Mouse (Mus musculus) midbrain, embryonic 14.5 days (tissue): Measurements from ENCODE around the gene Fubp1. TPM values are rescaled to one million over a fixed set of nuclear protein-coding genes. Genes with fewer than 3 reads are reported as not detected.

Experiments
- ATAC-seq: fragments of 200-750 bp; cut with Nextera tagmentation; 2 replicates; pipeline ENCODE4 v1.8.0; 2017; ENCODE audit warnings: moderate number of reproducible peaks, moderate library complexity; ENCODE audit not compliant: low FRiP score, low TSS enrichment
- DNase-seq: peaks from one replicate; pipeline ENCODE4 v3.0.0-alpha.2; 2015
- H3K27ac ChIP-seq: fragments of 300-500 bp; sonication (generic); replicated peaks from 2 replicates; pipeline ENCODE4 v1.5.1; 2014; ENCODE audit warnings: mild to moderate bottlenecking, low read depth, low read length, moderate library complexity
- H3K27me3 ChIP-seq: fragments of 300-500 bp; sonication (generic); 2 replicates; pipeline ENCODE4 v1.6.1; 2014; ENCODE audit warnings: low read length, control low read depth, mixed read lengths; ENCODE audit not compliant: control insufficient read depth, insufficient read depth
- H3K36me3 ChIP-seq: fragments of 300-500 bp; sonication (generic); 2 replicates; pipeline ENCODE4 v1.6.1; 2014; ENCODE audit warnings: low read length, control low read depth; ENCODE audit not compliant: control insufficient read depth, insufficient read depth
- H3K4me1 ChIP-seq: fragments of 300-500 bp; sonication (generic); 2 replicates; pipeline ENCODE4 v1.6.1; 2014; ENCODE audit warnings: mild to moderate bottlenecking, antibody characterized with exemption, low read length, control low read depth; ENCODE audit not compliant: control insufficient read depth, insufficient read depth
- H3K4me2 ChIP-seq: fragments of 300-500 bp; sonication (generic); 2 replicates; pipeline ENCODE4 v1.6.1; 2014; ENCODE audit warnings: mild to moderate bottlenecking, low read length, moderate library complexity
- H3K4me3 ChIP-seq: fragments of 300-500 bp; sonication (generic); replicated peaks from 2 replicates; pipeline ENCODE4 v1.5.1; 2014; ENCODE audit warnings: low read depth, low read length
- H3K9ac ChIP-seq: fragments of 300-500 bp; sonication (generic); replicated peaks from 2 replicates; pipeline ENCODE4 v1.6.1; 2014; ENCODE audit warnings: mild to moderate bottlenecking, low read length, moderate library complexity
- H3K9me3 ChIP-seq: fragments of 300-500 bp; sonication (generic); 2 replicates; pipeline ENCODE4 v1.6.1; 2016; ENCODE audit warnings: low read length, control low read depth, mixed read lengths; ENCODE audit not compliant: control insufficient read depth
- WGBS: fragments of 180-500 bp; shearing (Covaris S2); extraction: QIAGEN DNeasy Blood & Tissue Kit; methylation state at CpG from one replicate; pipeline ENCODE4 v1.1.7; 2014; 5-methylcytosine and 5-hydroxymethylcytosine counted together
- polyA plus RNA-seq: library from polyadenylated mRNA; unstranded; fragments of >200 nt; fragmentation: Nextera tagmentation; extraction: Ambion mirVana; gene quantifications from 2 replicates; pipeline ENCODE4 v1.2.1, GENCODE M21; 2014

The Fubp1 gene
- polyA plus RNA-seq, 1 experiment from 2014 or later = 279 TPM

- Histone ChIP-seq H3K4me2 (no peak overlapping the region), H3K9ac (no peak overlapping the region), H3K36me3 (no peaks in the 10 kb centered on the region), H3K27ac (no peak overlapping the region), H3K4me1 (peaks cover 4% of the 10 kb centered on the region; the same call in 1 of the 2 replicates), H3K9me3 (no peaks in the 10 kb centered on the region), H3K27me3 (no peaks in the 10 kb centered on the region), H3K4me3 (no peak overlapping the region)
- ATAC-seq (no peak), DNase-seq (no peak)
- 52% methylated on average over 1 of the region's 1 CpGs for WGBS
Observed at GRCm38 (mm10) chr3:152170407-152170806, 39.8 kb upstream of the Fubp1 start.

GRCm38 (mm10) chr3:152171236-152171635, 39.0 kb upstream of the Fubp1 start:
- WGBS = 88% methylated on average over 2 of the region's 2 CpGs
- no peak overlapping the region for H3K4me2 ChIP-seq
- no peaks in the 10 kb centered on the region for H3K27me3 ChIP-seq
- no peaks in the 10 kb centered on the region; the same call in 1 of the 2 replicates for H3K4me1 ChIP-seq
- no peaks in the 10 kb centered on the region for H3K9me3 ChIP-seq
- no peak overlapping the region for H3K9ac ChIP-seq
- H3K27ac ChIP-seq = no peak overlapping the region
- H3K36me3 ChIP-seq = no peaks in the 10 kb centered on the region
- no peak overlapping the region for H3K4me3 ChIP-seq
- DNase-seq = no peak
- ATAC-seq = no peak

DNA sequence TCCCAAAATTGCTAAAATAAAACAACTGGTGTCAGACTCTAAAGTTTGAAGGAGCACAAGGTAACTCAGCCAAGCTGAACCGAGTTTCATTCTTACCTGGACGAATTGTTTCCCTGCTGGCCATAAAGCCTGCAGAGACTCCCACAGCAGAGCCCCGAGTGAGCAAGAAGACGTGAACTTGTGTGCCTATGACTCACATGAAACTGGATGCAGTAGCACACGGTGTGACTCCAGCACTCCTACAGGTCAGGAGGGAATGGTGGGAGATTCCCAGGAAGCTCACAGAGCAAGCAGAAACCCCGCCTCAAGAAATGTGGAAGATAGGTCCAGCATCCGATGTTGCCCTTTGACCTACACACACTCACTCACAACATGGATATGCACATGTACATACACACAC, 38.4 kb upstream of the Fubp1 start:
- WGBS = 76% methylated on average over 7 of the region's 7 CpGs
- Histone ChIP-seq H3K27ac (no peak overlapping the region), H3K9ac (no peak overlapping the region), H3K27me3 (no peaks in the 10 kb centered on the region), H3K9me3 (no peaks in the 10 kb centered on the region), H3K4me3 (no peak overlapping the region), H3K4me2 (no peak overlapping the region), H3K4me1 (no peaks in the 10 kb centered on the region), H3K36me3 (no peaks in the 10 kb centered on the region)
- DNase-seq (no peak), ATAC-seq (no peak)

- no peak overlapping the region for H3K4me3 ChIP-seq
- DNase-seq = no peak
- H3K27me3 ChIP-seq = no peaks in the 10 kb centered on the region
- ATAC-seq = no peak
- H3K36me3 ChIP-seq = no peaks in the 10 kb centered on the region
- no peaks in the 10 kb centered on the region for H3K9me3 ChIP-seq
- H3K9ac ChIP-seq = no peak overlapping the region
- no peak overlapping the region for H3K27ac ChIP-seq
- WGBS = 86% methylated on average over 7 of the region's 7 CpGs
- no peak overlapping the region for H3K4me2 ChIP-seq
- H3K4me1 ChIP-seq = no peaks in the 10 kb centered on the region
Observed at GRCm38 (mm10) chr3:152172322-152172935, 37.8 kb upstream of the Fubp1 start.

- no peak overlapping the region for H3K4me2 ChIP-seq
- 94% methylated on average over 4 of the region's 4 CpGs for WGBS
Observed at GRCm38 (mm10) chr3:152178816-152179215, 31.4 kb upstream of the Fubp1 start.

DNA sequence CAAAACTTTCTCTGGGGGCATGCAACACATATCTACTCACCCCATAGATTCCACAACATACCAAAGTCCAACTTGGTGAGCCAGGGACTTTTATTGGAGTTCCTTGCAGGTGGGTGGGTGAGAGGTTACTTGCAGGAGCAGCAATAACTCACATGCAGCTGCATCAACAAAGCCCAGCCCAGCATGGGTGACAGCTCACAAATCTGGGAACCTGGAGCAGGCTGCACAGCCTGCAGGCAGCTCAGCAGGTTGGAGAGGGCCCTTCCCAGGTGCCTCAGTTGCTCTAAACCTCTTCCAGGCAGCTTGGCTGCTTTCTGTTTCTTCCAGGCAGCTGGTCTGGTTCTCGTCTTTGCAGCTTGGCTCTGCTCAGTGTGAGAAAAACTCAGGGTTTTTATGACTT, 30.9 kb upstream of the Fubp1 start:
- Histone ChIP-seq H3K27ac (no peak overlapping the region), H3K9me3 (no peaks in the 10 kb centered on the region), H3K36me3 (0 out of 2 replicates have a peak, but pooled peaks cover under 1% of the 10 kb centered on the region), H3K4me1 (no peaks in the 10 kb centered on the region), H3K9ac (no peak overlapping the region), H3K4me2 (no peak overlapping the region), H3K27me3 (no peaks in the 10 kb centered on the region), H3K4me3 (no peak overlapping the region)
- ATAC-seq (no peak), DNase-seq (no peak)
- whole genome bisulfite sequencing = 71% methylated on average over 1 of the region's 1 CpGs

More at GRCm38 (mm10) chr3:152178816-152179215, 31.4 kb upstream of the Fubp1 start:
- Histone ChIP-seq H3K4me3 (no peak overlapping the region), H3K9ac (no peak overlapping the region), H3K4me1 (no peaks in the 10 kb centered on the region), H3K27me3 (no peaks in the 10 kb centered on the region), H3K27ac (no peak overlapping the region), H3K36me3 (no peaks in the 10 kb centered on the region), H3K9me3 (no peaks in the 10 kb centered on the region)
- DNase-seq = no peak
- ATAC-seq = no peak

GRCm38 (mm10) chr3:152180624-152181023, 29.6 kb upstream of the Fubp1 start:
- H3K27ac ChIP-seq = no peak overlapping the region
- no peaks in the 10 kb centered on the region for H3K4me1 ChIP-seq
- DNase-seq (no peak), ATAC-seq (no peak)
- WGBS = 91% methylated on average over 4 of the region's 4 CpGs
- H3K4me2 ChIP-seq = no peak overlapping the region
- H3K27me3 ChIP-seq = no peaks in the 10 kb centered on the region
- no peak overlapping the region for H3K9ac ChIP-seq
- H3K4me3 ChIP-seq = no peak overlapping the region
- H3K9me3 ChIP-seq = no peaks in the 10 kb centered on the region
- H3K36me3 ChIP-seq = peaks cover 12% of the 10 kb centered on the region

- H3K4me1 ChIP-seq = no peaks in the 10 kb centered on the region
- DNase-seq (no peak), ATAC-seq (no peak)
- H3K9me3 ChIP-seq = no peaks in the 10 kb centered on the region
- H3K9ac ChIP-seq = no peak overlapping the region
- H3K36me3 ChIP-seq = peaks cover 20% of the 10 kb centered on the region
- no peaks in the 10 kb centered on the region for H3K27me3 ChIP-seq
- H3K4me3 ChIP-seq = no peak overlapping the region
- WGBS = 47% methylated on average over 9 of the region's 9 CpGs
- no peak overlapping the region for H3K4me2 ChIP-seq
- no peak overlapping the region for H3K27ac ChIP-seq
Observed at GRCm38 (mm10) chr3:152183522-152183921, 26.7 kb upstream of the Fubp1 start.

GRCm38 (mm10) chr3:152186106-152186505, 24.1 kb upstream of the Fubp1 start:
- H3K9me3 ChIP-seq = no peaks in the 10 kb centered on the region
- no peak overlapping the region for H3K27ac ChIP-seq
- WGBS = 93% methylated on average over 6 of the region's 6 CpGs
- DNase-seq = no peak
- H3K27me3 ChIP-seq = no peaks in the 10 kb centered on the region
- no peak overlapping the region for H3K9ac ChIP-seq
- no peaks in the 10 kb centered on the region for H3K4me1 ChIP-seq
- peaks cover 20% of the 10 kb centered on the region for H3K36me3 ChIP-seq
- H3K4me2 ChIP-seq = no peak overlapping the region
- no peak for ATAC-seq
- H3K4me3 ChIP-seq = no peak overlapping the region
